Mouse (Mus musculus) embryo, embryonic 10.5 days (tissue): Measurements from ENCODE around the gene Rnaseh2c.

Experiments used
- DNase-seq: peaks from one replicate; pipeline ENCODE4 v3.0.0-alpha.2; 2015; ENCODE audit warnings: low spot score

Gene Rnaseh2c

GRCm38 (mm10) chr19:5636571-5637041 is 34.9 kb downstream of the Rnaseh2c start:
- no peak for DNase-seq

GRCm38 (mm10) chr19:5637069-5638047 is 35.7 kb downstream of the Rnaseh2c start, which contains the start of gene Rela:
Rela (plus strand) TSS chr19:5637483.
- DNase-seq, result peak; percentile 87

GRCm38 (mm10) chr19:5638416-5639005 is 36.8 kb downstream of the Rnaseh2c start:
- DNase-seq, result no peak

- no peak for DNase-seq
Measured at GRCm38 (mm10) chr19:5640339-5640738, 38.7 kb downstream of the Rnaseh2c start.

GRCm38 (mm10) chr19:5641021-5641420 is 39.3 kb downstream of the Rnaseh2c start:
- no peak for DNase-seq

GRCm38 (mm10) chr19:5641641-5642040 is 40.0 kb downstream of the Rnaseh2c start:
- DNase-seq, result no peak

- no peak for DNase-seq
Measured at GRCm38 (mm10) chr19:5645280-5645679, 43.6 kb downstream of the Rnaseh2c start.

- no peak for DNase-seq
Measured at GRCm38 (mm10) chr19:5646731-5647330, 45.2 kb downstream of the Rnaseh2c start.

- no peak for DNase-seq
Measured at GRCm38 (mm10) chr19:5647791-5648190, 46.1 kb downstream of the Rnaseh2c start.

GRCm38 (mm10) chr19:5648401-5649297 is 47.0 kb downstream of the Rnaseh2c start:
- peak; percentile 87 for DNase-seq

- DNase-seq, result no peak
Measured at GRCm38 (mm10) chr19:5649298-5649741, 47.6 kb downstream of the Rnaseh2c start.

- DNase-seq, result no peak
Measured at GRCm38 (mm10) chr19:5651502-5652274, 50.0 kb downstream of the Rnaseh2c start.

GRCm38 (mm10) chr19:5652570-5652969 is 50.9 kb downstream of the Rnaseh2c start:
- DNase-seq, result no peak

- DNase-seq, result peak; percentile 84
Measured at GRCm38 (mm10) chr19:5653969-5654719, 52.5 kb downstream of the Rnaseh2c start.

- peak; percentile 33 for DNase-seq
Measured at GRCm38 (mm10) chr19:5654720-5655298, 53.1 kb downstream of the Rnaseh2c start.
